Mouse (Mus musculus) lung, adult 2 months (tissue): ENCODE measurements around the gene Cdc42.

ENCODE experiments used
- CTCF ChIP-seq: fragments of 200-500 bp; IDR thresholded peaks from 2 replicates; pipeline ENCODE4 v1.5.1; 2011; ENCODE audit warnings: mild to moderate bottlenecking, low read length, control low read depth; ENCODE audit not compliant: insufficient read depth
- POLR2A ChIP-seq: fragments of 200-500 bp; IDR thresholded peaks from 2 replicates; pipeline ENCODE4 v1.6.1; 2011; ENCODE audit warnings: low read depth, mild to moderate bottlenecking, control low read depth, low read length, borderline replicate concordance; ENCODE audit errors: extremely low read depth

GRCm38 (mm10) chr4:137286662-137286953 is 70.9 kb downstream of the Cdc42 start:
- TF ChIP-seq CTCF (no peak), POLR2A (no peak)
